Mouse (Mus musculus): ENCODE data around the gene Atf7. TPM values are rescaled to one million over a fixed set of nuclear protein-coding genes. Genes with fewer than 3 reads are reported as not detected.

Atf7 gene
- total RNA-seq, 2 experiments from 2014 or later = 43.1 to 124 TPM

- no peak for ATAC-seq (replicated peaks; ENCODE audit: poor library complexity, severe bottlenecking)
Observed at GRCm38 (mm10) chr15:102502254-102502840, 122.9 kb downstream of the Atf7 start.

- no peak for ATAC-seq (replicated peaks; ENCODE audit: poor library complexity, severe bottlenecking)
Observed at GRCm38 (mm10) chr15:102501084-102501814, 124.0 kb downstream of the Atf7 start.

DNA sequence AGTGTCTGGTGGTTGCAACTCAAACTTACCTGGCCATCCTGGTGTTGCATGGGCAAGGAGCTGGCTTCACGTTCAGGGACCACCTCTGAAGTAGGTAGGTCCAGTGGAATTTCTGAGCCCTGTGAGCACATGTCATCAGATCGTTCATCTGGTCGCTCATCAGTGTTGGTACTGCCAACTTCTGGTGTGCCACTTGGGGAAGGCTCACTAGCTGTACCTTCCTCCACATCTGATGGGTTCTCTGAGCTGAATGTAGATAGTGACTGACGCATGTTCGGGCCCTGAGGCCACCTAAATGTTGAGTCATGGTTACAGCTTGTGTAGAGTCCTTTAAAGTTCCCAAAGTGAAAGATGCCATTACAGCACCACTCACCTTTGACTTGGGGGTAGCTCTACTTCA, 124.8 kb downstream of the Atf7 start:
- ATAC-seq (replicated peaks; ENCODE audit: poor library complexity, severe bottlenecking) = no peak

- ATAC-seq (replicated peaks; ENCODE audit: poor library complexity, severe bottlenecking) = no peak
Observed at GRCm38 (mm10) chr15:102499851-102500250, 125.4 kb downstream of the Atf7 start.

DNA sequence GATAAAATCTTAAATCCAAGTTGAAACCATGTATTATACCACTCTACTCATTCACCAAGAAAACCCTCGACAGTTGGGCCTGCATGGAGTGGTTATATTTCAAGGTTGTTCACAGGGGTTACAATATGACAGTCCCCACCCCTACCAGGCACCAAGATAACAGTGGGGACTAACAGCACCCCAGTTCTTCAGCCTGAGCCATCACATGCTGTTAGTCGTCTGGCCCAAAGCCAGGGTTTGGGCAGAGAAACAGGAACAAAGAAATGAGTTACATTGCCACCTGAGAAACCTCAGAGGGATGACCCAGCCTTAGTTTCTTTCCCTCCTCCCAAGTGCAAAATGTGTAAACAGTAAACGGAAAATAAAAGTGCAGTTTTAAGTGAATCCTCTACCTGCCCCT, 125.9 kb downstream of the Atf7 start:
- peak; percentile 27 for ATAC-seq (replicated peaks; ENCODE audit: poor library complexity, severe bottlenecking)

DNA sequence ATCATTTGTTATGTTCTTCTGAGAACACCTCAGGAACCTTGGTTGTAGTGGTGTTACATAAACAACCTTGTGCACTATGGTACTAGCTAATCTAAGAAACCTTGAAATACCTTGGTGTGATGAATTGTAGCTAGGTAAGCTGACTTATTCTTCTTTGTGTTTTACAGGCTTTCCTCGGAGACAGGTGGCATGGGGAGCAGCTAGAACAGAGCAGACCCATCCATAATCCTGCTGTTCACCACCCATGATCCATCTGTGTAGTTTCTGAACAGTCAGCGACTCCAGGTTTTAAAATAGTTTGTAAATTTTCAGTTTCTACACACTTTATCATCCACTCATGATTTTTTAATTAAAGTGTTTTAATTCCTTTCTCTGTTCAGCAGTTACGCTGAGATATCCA, 126.9 kb downstream of the Atf7 start:
- ATAC-seq (replicated peaks; ENCODE audit: poor library complexity, severe bottlenecking) = no peak

GRCm38 (mm10) chr15:102487664-102488063, 137.6 kb downstream of the Atf7 start:
- no peak for ATAC-seq (replicated peaks; ENCODE audit: poor library complexity, severe bottlenecking)

DNA sequence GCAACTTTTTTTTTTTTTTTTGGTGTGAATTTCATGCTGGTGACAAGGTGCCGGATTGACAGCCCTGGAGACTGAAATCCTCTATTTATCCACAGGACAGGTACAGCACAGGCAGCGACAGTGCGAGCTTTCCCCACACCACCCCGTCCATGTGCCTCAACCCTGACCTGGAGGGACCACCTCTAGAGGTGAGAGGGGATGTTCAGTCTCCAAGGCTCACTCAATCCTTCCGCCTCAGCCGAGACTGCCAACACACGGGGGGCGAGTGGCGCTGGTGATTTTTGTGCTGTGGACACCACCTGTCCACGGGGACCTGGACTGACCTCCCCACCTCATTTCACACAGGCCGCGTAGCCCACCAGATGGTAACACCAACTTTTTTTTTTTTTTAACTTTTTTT, 139.4 kb downstream of the Atf7 start:
- no peak for ATAC-seq (replicated peaks; ENCODE audit: poor library complexity, severe bottlenecking)

DNA sequence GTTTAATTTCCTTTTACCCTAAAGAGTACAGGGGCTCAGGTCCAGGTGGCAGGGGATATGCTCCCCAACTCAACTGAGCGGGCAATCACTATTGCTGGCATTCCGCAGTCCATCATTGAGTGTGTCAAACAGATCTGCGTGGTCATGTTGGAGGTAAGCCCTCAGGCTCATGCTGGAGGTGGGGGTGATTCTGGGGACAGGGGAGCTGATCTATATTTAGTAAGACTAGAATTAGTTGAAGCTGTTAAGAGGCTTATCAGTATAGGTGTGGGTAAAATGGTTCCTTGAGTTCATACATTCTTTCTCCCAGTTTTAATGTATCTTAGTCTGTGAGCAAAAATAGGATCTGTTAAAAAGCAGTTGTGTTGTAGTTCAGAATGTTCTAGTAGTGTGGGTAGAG, 142.1 kb downstream of the Atf7 start:
- ATAC-seq (replicated peaks; ENCODE audit: poor library complexity, severe bottlenecking) = no peak

Other genes with a start within 250 kb of the Atf7 start
- 59.6 and 71.6 TPM in 2 replicates for gene Sp1, start 219.3 kb downstream of the Atf7 start, total RNA-seq (2014; fragmentation: Nextera tagmentation)
- 52.0 and 56.1 TPM in 2 replicates for gene Sp1, start 219.3 kb downstream of the Atf7 start, total RNA-seq (2017)
- gene Amhr2, start 180.1 kb downstream of the Atf7 start, total RNA-seq (2014; fragmentation: Nextera tagmentation) = not detected in 2 replicates
- gene Amhr2, start 180.1 kb downstream of the Atf7 start, total RNA-seq (2017) = not detected in 2 replicates
- 75.2 and 97.2 TPM in 2 replicates for gene Prr13, start 166.4 kb downstream of the Atf7 start, total RNA-seq (2014; fragmentation: Nextera tagmentation)
- 35.4 and 53.4 TPM in 2 replicates for gene Prr13, start 166.4 kb downstream of the Atf7 start, total RNA-seq (2017)
- gene Pcbp2, start 154.9 kb downstream of the Atf7 start, total RNA-seq (2014; fragmentation: Nextera tagmentation) = 731 and 799 TPM in 2 replicates
- 213 and 218 TPM in 2 replicates for gene Pcbp2, start 154.9 kb downstream of the Atf7 start, total RNA-seq (2017)
- gene Gm10337, start 121.7 kb downstream of the Atf7 start, total RNA-seq (2014; fragmentation: Nextera tagmentation) = 7.7 TPM in 1 of 2 replicates, not detected in the other
- gene Gm10337, start 121.7 kb downstream of the Atf7 start, total RNA-seq (2017) = not detected in 2 replicates
- gene Map3k12, start 108.4 kb downstream of the Atf7 start, total RNA-seq (2014; fragmentation: Nextera tagmentation) = 0.38 TPM in 1 of 2 replicates, not detected in the other
- gene Map3k12, start 108.4 kb downstream of the Atf7 start, total RNA-seq (2017) = 0.26 and 0.60 TPM in 2 replicates
- gene Tarbp2, start 107.3 kb downstream of the Atf7 start, total RNA-seq (2014; fragmentation: Nextera tagmentation) = 29.4 and 36.3 TPM in 2 replicates
- gene Tarbp2, start 107.3 kb downstream of the Atf7 start, total RNA-seq (2017) = 18.7 and 20.0 TPM in 2 replicates
- 12.9 and 19.4 TPM in 2 replicates for gene Npff, start 100.5 kb downstream of the Atf7 start, total RNA-seq (2014; fragmentation: Nextera tagmentation)
- gene Npff, start 100.5 kb downstream of the Atf7 start, total RNA-seq (2017) = 2.4 TPM in 1 of 2 replicates, not detected in the other
- not detected in 2 replicates for gene Gm28047, start 397 bp downstream of the Atf7 start, total RNA-seq (2014; fragmentation: Nextera tagmentation)
- not detected in 2 replicates for gene Gm28047, start 397 bp downstream of the Atf7 start, total RNA-seq (2017)
- 69.8 and 122 TPM in 2 replicates for gene Atp5g2, start 46.9 kb upstream of the Atf7 start, total RNA-seq (2014; fragmentation: Nextera tagmentation)
- gene Atp5g2, start 46.9 kb upstream of the Atf7 start, total RNA-seq (2017) = 83.4 and 95.4 TPM in 2 replicates
- 10.8 and 19.3 TPM in 2 replicates for gene Calcoco1, start 96.7 kb upstream of the Atf7 start, total RNA-seq (2014; fragmentation: Nextera tagmentation)
- 5.1 and 12.2 TPM in 2 replicates for gene Calcoco1, start 96.7 kb upstream of the Atf7 start, total RNA-seq (2017)